Mouse (Mus musculus) kidney, postnatal 0 days (tissue): ENCODE data around the gene Zfp526. TPM values are rescaled to one million over a fixed set of nuclear protein-coding genes. Genes with fewer than 3 reads are reported as not detected.
A peak's percentile ranks its signal among the peaks of the same experiment; 100 is the strongest.

Source experiments
- ATAC-seq: fragments of 200-750 bp; cut with Nextera tagmentation; replicated peaks from 2 replicates; pipeline ENCODE4 v1.8.0; 2017; ENCODE audit warnings: low read depth, moderate number of reproducible peaks, moderate TSS enrichment, moderate library complexity; ENCODE audit not compliant: low FRiP score
- DNase-seq: peaks from one replicate; pipeline ENCODE4 v3.0.0-alpha.2; 2016; ENCODE audit warnings: low spot score
- H3K27ac ChIP-seq: fragments of 300-500 bp; sonication (generic); 2 replicates; pipeline ENCODE4 v1.5.1; 2014; ENCODE audit warnings: mild to moderate bottlenecking
- H3K27me3 ChIP-seq: fragments of 300-500 bp; sonication (generic); 2 replicates; pipeline ENCODE4 v1.6.1; 2014; ENCODE audit warnings: low read length, mixed read lengths; ENCODE audit not compliant: insufficient read depth
- H3K36me3 ChIP-seq: fragments of 300-500 bp; sonication (generic); 2 replicates; pipeline ENCODE4 v1.6.1; 2014; ENCODE audit warnings: low read length, mixed read lengths; ENCODE audit not compliant: insufficient read depth
- H3K4me1 ChIP-seq: fragments of 300-500 bp; sonication (generic); replicated peaks from 2 replicates; pipeline ENCODE4 v1.6.1; 2014; ENCODE audit warnings: antibody characterized with exemption, low read length, mixed read lengths; ENCODE audit not compliant: insufficient read depth
- H3K4me2 ChIP-seq: fragments of 300-500 bp; sonication (generic); 2 replicates; pipeline ENCODE4 v1.6.1; 2014; ENCODE audit warnings: mild to moderate bottlenecking, low read length, moderate library complexity, mixed read lengths
- H3K4me3 ChIP-seq: fragments of 300-500 bp; sonication (generic); replicated peaks from 2 replicates; pipeline ENCODE4 v1.5.1; 2014; ENCODE audit warnings: low read depth, low read length
- H3K9ac ChIP-seq: fragments of 300-500 bp; sonication (generic); 2 replicates; pipeline ENCODE4 v1.6.1; 2014; ENCODE audit warnings: low read depth, low read length
- H3K9me3 ChIP-seq: fragments of 300-500 bp; sonication (generic); replicated peaks from 2 replicates; pipeline ENCODE4 v1.6.1; 2016; ENCODE audit warnings: low read length, inconsistent platforms, mixed read lengths
- CTCF ChIP-seq: IDR thresholded peaks from 2 replicates; pipeline ENCODE4 v1.5.1; 2016; ENCODE audit warnings: antibody characterized with exemption, low read depth, mild to moderate bottlenecking, moderate library complexity
- WGBS: fragments of 180-500 bp; shearing (Covaris S2); extraction: QIAGEN DNeasy Blood & Tissue Kit; methylation state at CpG from one replicate; pipeline ENCODE4 v1.1.7; 2014; 5-methylcytosine and 5-hydroxymethylcytosine counted together
- polyA plus RNA-seq: library from polyadenylated mRNA; unstranded; fragments of >200 nt; fragmentation: Nextera tagmentation; extraction: Ambion mirVana; gene quantifications from 2 replicates; pipeline ENCODE4 v1.2.1, GENCODE M21; 2015

The Zfp526 gene
- polyA plus RNA-seq, 1 experiment from 2014 or later = 1.9 TPM

- peaks cover 25% of the 10 kb centered on the region; the same call in 1 of the 2 replicates for H3K36me3 ChIP-seq
- H3K9me3 ChIP-seq = no peaks in the 10 kb centered on the region
- no peak for DNase-seq
- H3K4me1 ChIP-seq = no peaks in the 10 kb centered on the region
- H3K27ac ChIP-seq = no peak overlapping the region
- no peak overlapping the region for H3K4me3 ChIP-seq
- no peak overlapping the region for H3K4me2 ChIP-seq
- TF ChIP-seq CTCF = no peak
- ATAC-seq = no peak; the same call in 1 of the 2 replicates
- no peak overlapping the region for H3K9ac ChIP-seq
- no peaks in the 10 kb centered on the region for H3K27me3 ChIP-seq
- 77% methylated on average over 16 of the region's 16 CpGs for WGBS
Observed at GRCm38 (mm10) chr7:25206094-25206830, 15.0 kb upstream of the Zfp526 start.

GRCm38 (mm10) chr7:25209161-25209622 is 12.0 kb upstream of the Zfp526 start:
- 0 out of 2 replicates have a peak, but pooled peaks cover 15% of the 10 kb centered on the region for H3K36me3 ChIP-seq
- TF ChIP-seq CTCF = no peak
- H3K9ac ChIP-seq = no peak overlapping the region
- H3K4me2 ChIP-seq = no peak overlapping the region
- 21% methylated on average over 3 of the region's 3 CpGs for WGBS
- no peaks in the 10 kb centered on the region for H3K4me1 ChIP-seq
- DNase-seq (peak; percentile 35), ATAC-seq (no peak)
- H3K27me3 ChIP-seq = no peaks in the 10 kb centered on the region
- no peak overlapping the region for H3K27ac ChIP-seq
- no peaks in the 10 kb centered on the region for H3K9me3 ChIP-seq
- no peak overlapping the region for H3K4me3 ChIP-seq

- no peak for TF ChIP-seq CTCF
- Histone ChIP-seq H3K4me2 (no peak overlapping the region), H3K4me3 (no peak overlapping the region), H3K36me3 (0 out of 2 replicates have a peak, but pooled peaks cover 15% of the 10 kb centered on the region), H3K9ac (no peak overlapping the region), H3K27me3 (no peaks in the 10 kb centered on the region), H3K4me1 (no peaks in the 10 kb centered on the region), H3K9me3 (no peaks in the 10 kb centered on the region), H3K27ac (no peak overlapping the region)
- WGBS = 75% methylated on average over 4 of the region's 4 CpGs
- ATAC-seq (no peak), DNase-seq (no peak)
Observed at GRCm38 (mm10) chr7:25210482-25210881, 10.7 kb upstream of the Zfp526 start.

- Histone ChIP-seq H3K27me3 (no peaks in the 10 kb centered on the region), H3K4me2 (no peak overlapping the region), H3K9ac (no peak overlapping the region), H3K27ac (no peak overlapping the region), H3K9me3 (no peaks in the 10 kb centered on the region), H3K4me3 (no peak overlapping the region), H3K36me3 (0 out of 2 replicates have a peak, but pooled peaks cover 12% of the 10 kb centered on the region), H3K4me1 (no peaks in the 10 kb centered on the region)
- ATAC-seq (no peak), DNase-seq (no peak)
- WGBS = 55% methylated on average over 3 of the region's 3 CpGs
- TF ChIP-seq CTCF = no peak
Observed at GRCm38 (mm10) chr7:25213099-25213498, 8.1 kb upstream of the Zfp526 start.

- Histone ChIP-seq H3K9me3 (no peaks in the 10 kb centered on the region), H3K4me3 (no peak overlapping the region), H3K4me2 (no peak overlapping the region), H3K27me3 (no peaks in the 10 kb centered on the region), H3K4me1 (no peaks in the 10 kb centered on the region; the same call in 1 of the 2 replicates), H3K36me3 (0 out of 2 replicates have a peak, but pooled peaks cover 9% of the 10 kb centered on the region), H3K27ac (no peak overlapping the region), H3K9ac (no peak overlapping the region)
- ATAC-seq (no peak), DNase-seq (no peak)
- WGBS = 87% methylated on average over 2 of the region's 2 CpGs
- no peak for TF ChIP-seq CTCF
Observed at GRCm38 (mm10) chr7:25214172-25214571, 7.1 kb upstream of the Zfp526 start.

GRCm38 (mm10) chr7:25217653-25218395 is 3.4 kb upstream of the Zfp526 start:
- Histone ChIP-seq H3K9me3 (no peaks in the 10 kb centered on the region), H3K4me3 (no peak overlapping the region), H3K27me3 (no peaks in the 10 kb centered on the region), H3K36me3 (no peaks in the 10 kb centered on the region), H3K4me1 (peaks cover 15% of the 10 kb centered on the region), H3K27ac (no peak overlapping the region), H3K4me2 (peak overlapping the region; percentile 87; the same call in 1 of the 2 replicates), H3K9ac (no peak overlapping the region)
- ATAC-seq (no peak), DNase-seq (no peak)
- TF ChIP-seq CTCF = no peak
- WGBS = 60% methylated on average over 12 of the region's 12 CpGs
